Mouse (Mus musculus) layer of hippocampus, postnatal 25 days (tissue): ENCODE results near the gene Ppp4c. TPM values are rescaled to one million over a fixed set of nuclear protein-coding genes. Genes with fewer than 3 reads are reported as not detected.

Source experiments
- DNase-seq, 2 experiments: peaks; one replicate each; pipeline ENCODE4 v3.0.0; 2022; ENCODE audit warnings: mixed read lengths in 2 of 2, low spot score in 1 of 2; ENCODE audit errors: extremely low spot score in 1 of 2
- total RNA-seq, 2 experiments: library from RNA; stranded (reverse); gene quantifications; 2 replicates each; pipeline ENCODE4 v1.2.3; 2021

The Ppp4c gene
- total RNA-seq, 2 experiments from 2014 or later, result 53.3 to 55.0 TPM

DNA sequence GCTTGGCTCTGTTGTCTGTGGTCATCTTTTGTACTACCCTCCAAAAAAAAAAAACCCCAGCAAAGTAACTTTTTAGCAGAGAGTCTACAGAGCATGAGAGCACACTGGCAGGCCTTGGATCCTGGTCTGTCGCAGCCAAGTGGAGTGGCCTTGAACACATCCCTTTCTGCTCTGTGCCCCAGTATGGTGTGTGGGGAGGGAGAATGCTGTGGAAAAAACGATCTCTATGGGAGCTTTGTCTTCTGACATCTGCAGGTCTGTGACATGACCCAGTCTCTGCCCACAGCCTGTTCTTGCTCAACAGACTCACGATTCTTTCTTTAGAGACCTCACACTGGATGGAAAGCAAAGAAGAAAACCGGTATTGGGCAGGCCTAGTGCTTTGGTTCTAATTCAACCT, 31.3 kb downstream of the Ppp4c start:
- no peak for DNase-seq

DNA sequence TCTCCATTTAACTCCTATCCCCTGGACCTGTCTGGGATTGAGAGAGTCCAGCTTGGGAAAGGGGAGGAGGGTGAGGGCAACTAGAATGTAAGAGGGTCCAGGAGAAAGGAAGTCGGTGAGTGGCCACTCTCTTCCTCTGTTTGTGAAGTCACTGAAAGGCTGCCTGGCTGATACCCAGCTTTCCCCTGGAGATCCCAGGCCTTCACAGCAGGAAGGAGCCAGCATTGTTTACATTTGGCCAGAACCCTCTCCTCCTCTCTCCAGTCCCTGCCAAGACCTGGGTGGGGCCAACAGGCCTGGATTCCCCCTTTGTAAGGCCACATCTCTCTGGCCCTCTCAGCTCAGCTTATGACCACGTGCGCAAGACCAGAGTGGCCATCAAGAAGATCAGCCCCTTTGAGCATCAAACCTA, 31.9 kb downstream of the Ppp4c start:
- DNase-seq, result no peak

DNA sequence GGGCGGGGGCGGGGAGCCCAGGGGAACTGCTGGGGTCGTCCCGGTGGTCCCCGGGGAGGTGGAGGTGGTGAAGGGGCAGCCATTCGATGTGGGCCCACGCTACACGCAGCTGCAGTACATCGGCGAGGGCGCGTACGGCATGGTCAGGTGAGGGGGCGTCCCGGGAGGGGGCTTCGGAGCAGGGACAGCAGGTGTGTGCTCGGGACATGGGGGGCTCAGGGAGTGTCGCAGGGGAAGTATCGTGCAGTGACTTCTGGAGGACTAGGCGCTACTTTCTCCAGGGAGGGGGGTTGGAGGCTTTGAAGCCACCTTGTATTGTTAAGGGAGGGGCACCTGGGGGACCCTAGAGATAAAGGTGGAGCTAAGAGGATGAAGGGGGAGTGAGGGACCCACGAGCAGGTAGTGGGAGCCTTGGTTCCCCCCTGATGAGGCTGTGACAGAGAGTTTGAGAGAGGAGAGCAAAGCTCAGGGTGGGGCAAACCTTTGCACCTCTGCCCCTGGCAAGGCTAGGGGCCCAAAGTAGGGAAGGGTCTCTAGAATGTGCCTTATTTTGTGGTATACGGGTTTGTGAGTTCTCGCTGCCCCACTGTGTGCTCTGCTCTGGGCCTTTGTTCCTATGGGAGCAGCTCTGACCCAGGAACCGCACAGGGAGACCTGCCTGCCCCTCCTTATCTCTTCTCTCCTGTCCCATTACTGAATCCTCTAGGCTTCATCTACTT, 32.5 kb downstream of the Ppp4c start:
- DNase-seq, result no peak

DNA sequence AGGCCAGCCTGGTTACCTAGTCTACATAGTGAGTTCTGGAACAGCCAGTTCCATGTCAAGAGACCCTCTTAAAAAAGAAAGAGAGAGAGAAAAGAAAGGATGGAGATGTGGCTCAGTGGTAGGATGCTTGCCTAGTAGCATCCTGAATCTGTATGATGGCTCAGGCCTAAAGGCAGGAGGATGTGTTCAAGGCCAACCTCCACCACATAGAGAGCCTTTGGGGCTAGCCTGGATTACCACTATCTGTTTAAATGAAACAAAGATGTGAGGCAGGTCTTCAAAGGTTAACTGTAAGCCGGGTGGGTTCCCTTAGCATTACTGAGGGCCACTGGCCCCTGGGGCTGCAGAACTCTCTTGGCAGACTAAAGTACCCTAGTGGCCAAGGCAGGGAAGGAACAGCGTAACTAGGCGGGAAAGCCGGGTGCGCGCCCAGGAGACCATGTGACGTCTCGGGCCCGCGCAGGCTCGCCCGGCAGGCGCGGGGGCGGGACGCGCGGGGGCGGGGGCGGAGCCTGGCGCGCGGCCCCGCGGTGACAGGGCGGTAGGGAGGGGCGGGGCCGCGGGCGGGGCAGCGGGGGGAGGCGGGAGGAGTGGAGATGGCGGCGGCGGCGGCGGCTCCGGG, 33.1 kb downstream of the Ppp4c start, which contains the start of gene Mapk3:
Gene Mapk3, plus strand, starts transcription at position 552 of the 622 bp plus-strand sequence.
- peak; percentile 68 to 69 for DNase-seq

DNA sequence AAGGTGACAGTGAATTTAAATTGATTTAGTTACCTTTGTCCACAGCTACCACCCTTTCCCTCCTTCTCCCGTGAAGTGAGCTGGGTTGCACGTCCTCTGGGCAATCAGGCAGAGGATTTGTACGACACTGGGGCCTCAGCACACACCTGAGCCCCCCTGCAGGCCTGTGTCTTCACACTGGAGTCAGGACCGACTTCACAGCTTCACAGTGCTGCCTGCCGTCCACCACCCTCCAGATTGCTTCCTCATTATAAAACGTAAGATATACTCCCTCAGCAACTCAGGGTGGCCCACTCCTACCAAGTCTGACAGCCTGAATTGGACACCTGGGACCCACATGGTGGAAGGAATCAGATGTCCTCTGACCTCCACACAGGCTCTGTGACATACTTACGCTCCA, 33.8 kb downstream of the Ppp4c start:
- no peak for DNase-seq

DNA sequence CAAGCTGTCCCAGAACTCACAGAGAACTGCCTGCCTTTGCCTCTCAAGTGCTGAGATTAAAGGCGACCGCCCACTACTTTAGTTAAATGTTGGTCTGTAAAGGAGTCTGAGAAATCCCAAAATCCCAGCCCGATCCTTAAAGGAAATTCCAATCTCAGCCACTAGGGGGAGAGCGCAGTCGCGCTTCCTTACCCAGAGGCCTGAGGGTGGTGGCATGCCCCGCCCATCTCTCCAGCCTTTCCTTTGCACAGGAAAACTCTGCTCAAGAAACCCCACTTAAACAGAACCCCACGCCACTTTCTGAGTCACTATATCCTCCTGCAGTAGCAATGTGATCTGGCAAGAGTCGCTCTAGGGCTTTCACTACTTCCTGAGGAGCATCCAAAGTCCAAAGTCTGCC, 37.4 kb downstream of the Ppp4c start:
- peak; percentile 51 to 66 for DNase-seq

DNA sequence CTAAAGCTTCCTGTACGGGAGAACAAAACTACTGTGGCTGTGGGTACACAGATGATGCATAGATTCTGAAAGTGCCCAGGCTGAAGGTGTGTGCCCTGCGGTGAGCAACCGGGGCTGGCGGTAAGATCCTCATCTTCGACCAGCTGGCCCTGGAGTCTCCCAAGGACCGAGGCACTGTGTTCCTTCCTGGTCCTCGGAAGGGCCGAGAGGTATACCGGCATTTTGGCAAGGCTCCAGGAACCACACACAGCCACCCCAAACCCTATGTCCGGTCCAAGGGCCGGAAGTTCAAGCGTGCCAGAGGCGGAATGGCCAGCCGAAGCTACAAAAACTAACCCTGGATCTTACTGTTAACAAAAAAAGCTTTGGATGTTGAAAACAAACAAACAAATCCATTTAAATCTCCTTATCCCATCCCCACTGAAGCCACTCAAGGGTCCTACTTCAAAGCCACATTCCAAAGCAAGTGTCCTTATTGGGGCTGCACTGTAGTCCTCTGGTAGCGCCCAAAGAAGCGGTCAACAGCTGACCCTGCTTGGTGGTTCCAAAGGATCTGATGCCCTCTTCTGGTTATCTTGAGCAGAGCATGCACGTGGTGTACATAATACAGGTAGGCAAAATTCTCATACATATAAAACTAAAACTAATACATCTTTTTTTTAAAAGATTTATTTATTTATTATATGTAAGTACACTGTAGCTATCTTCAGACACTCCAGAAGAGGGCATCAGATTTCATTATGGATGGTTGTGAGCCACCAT, 42.5 kb downstream of the Ppp4c start:
- DNase-seq, result no peak

DNA sequence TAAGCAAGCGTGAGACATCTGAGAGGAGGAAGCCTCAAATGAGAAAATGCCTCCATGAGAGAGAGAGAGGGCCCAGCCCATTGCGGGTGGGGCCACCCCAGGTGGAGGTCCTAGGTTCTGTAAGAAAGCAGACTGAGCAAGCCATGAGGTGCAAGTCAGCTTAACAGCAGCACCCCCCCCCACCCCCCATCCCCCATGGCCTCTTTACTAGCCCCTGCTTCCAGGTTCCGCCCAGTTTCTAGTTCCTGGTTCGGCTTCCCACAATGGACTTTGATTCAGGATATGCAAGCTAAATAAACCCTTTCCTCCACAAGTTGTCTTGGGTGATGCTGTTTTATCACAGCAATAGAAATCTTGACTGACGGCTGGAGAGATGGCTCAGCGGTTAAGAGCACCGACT, 43.5 kb downstream of the Ppp4c start:
- DNase-seq, result no peak

DNA sequence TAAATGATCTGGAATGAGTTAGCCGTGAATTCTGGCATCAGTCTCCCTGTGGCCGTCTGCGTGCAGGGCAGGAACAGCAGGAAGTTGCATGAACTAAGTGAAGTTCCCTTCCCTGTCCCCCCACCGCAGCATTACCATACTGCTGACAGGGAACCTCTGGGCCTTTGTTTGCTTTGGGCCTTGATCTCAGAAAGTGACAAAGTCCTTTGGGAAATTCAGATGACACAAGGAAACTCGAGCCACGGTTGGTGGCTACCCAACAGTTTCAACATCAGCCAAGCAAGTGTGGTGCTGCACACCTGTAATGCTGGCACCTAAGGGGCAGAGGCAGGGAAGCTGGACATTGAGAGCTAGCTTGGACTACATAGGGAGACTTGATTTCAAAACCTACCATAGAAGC, 45.5 kb downstream of the Ppp4c start:
- no peak for DNase-seq

DNA sequence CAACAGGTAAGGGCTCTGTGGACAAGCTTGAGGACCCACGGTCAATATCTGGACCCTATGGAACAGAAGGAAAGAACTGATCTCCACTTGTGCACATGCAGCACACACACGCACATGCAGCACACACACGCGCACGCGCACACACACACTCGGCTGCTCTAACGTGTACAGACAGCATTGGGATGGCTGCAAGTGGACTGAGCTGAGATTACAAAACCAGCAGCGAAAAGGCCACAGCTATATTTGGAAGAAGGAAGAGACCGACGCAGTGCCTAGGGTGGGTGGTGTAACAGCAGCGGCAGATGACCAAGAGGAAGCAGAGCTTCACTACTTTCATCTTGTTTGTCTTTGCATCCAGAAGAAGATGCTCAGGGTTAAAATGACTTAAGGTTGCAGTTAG, 46.2 kb downstream of the Ppp4c start:
- no peak for DNase-seq

DNA sequence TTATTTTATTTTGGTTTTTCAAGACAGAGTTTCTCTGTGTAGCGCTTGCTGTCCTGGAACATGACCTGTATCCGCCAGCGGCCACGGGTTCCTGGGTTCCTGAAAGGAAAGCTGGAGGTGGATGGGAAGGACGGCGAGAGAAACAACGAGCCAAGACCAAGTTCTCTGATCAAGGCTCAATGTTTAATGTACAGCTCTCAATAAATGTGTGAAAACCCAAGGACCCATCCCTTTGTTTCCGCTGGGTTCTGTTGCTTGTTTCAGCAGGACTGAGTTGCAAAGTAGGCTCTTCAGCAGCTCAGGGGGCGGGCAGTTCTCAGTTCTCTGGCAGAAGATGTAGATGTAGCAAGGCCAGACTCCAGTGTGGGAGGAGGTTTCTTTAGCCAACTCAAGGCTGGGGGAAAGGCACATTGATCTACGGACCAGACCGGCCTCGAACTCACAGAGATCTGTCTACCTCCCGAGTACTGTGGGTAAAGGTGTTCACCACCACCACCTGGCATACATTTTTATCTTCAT, 50.3 kb downstream of the Ppp4c start:
- no peak for DNase-seq

DNA sequence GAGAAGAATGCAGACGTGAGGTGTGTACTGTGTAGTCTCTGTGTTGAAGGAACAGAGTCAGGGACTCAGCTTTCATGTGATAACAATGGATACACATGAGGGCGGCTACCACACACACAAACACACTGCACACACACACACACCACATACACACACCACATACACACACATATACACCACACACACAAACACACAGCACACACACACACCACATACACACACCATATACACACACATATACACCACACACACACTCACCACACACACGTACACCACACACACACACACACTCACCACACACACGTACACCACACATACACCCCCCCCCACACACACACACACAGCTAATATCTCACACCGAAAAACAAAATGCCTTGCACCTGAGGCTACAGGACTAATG, 50.8 kb downstream of the Ppp4c start:
- DNase-seq, result no peak

DNA sequence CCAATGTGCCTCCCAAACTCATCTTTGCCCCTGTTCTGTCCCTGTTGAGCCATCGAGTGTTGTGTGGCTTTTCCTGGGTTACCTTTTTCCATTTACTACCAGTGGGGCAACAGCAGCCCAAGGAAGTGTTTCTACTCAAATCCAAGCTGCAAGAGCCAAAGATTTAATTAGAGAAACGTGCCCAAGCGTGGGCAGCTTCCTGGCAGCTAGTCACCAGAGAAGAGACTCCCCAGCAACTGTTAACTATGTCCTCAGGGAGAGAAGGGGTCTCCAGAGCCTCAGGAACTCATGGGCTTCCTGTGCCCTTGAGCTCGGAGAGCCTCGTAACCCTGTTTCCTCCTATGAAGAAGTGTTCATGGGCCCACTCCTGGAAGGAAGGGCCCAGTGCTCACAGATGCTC, 51.3 kb downstream of the Ppp4c start:
- no peak for DNase-seq

DNA sequence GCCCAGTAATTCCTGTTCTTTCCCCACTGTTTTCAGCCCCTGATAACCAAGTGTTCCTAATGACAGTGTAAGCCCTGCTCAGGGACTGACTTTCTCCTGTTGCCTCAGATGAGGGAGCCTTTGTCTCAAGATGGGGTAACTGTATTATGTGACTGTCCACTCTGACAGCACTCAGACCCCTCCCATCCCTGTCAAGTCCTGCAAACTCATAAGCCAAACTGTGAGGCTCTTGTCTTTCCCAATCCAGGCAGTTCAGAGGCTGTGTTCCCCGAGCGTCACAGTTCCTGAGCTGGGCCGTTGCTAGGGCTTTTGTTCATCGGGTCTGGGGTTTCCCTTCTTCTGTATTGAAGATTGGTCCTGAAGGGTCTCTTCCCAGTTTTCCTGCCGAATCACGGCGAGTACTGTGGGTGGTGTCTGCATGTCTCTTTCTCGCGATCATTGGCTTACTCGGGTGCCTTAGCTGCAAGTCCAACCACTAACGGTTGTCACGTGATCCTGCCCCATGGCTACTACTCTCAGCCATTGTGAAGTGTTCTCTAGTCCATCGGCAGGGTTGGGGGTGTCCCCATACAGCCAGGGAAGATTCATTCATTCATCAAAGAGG, 52.1 kb downstream of the Ppp4c start:
- no peak for DNase-seq

DNA sequence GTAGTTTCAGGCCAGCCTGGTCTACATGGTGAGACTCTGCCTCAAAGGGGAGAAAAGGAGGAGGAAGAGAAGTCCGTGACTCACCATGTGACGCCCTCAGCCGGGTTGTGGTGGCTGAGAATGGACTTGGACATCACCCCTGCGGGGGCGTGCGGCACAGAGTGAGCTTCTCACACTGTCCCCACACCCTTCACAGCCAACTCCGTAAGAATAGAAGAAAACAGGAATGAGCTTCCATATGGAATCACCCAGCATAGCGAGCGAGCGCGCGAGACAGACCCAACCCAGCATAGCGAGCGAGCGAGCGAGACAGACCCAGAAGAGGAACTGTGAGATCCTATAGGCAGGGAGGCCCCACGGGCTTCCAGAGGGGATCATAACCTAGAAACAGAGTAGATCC, 52.7 kb downstream of the Ppp4c start:
- DNase-seq, result no peak

DNA sequence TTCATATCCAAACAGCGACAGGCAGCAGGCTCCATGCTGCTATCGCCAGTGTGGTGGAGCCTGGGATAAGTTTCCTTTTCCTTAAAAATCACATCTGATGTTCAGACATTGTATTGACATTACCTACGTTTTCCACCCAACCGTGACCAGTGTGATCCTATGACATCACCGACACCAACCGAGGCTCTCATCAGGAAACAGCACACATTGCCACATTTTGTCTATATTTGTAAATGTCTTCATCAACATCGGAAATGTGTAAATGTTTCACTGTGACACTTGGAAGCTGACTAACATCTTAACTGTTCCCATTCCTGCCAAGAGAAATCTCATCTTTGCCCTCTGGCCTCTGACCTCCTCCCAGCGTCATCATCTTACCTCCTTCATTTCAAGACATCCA, 56.2 kb downstream of the Ppp4c start:
- no peak for DNase-seq

Other genes with a start within 250 kb of the Ppp4c start
- gene Eif3c, start 226.1 kb downstream of the Ppp4c start, total RNA-seq, result 100 to 1,000 TPM; 184 to 193 TPM
- 1 to 10 TPM in 1 of 2 experiments, under 1 TPM in 1; 0.28 to 1.1 TPM for gene Apobr, start 207.6 kb downstream of the Ppp4c start, total RNA-seq
- 10 to 100 TPM; 30.3 to 37.4 TPM for gene Cln3, start 206.7 kb downstream of the Ppp4c start, total RNA-seq
- not detected for gene Il27, start 197.6 kb downstream of the Ppp4c start, total RNA-seq
- gene Nupr1, start 161.6 kb downstream of the Ppp4c start, total RNA-seq, result 1 to 10 TPM; 5.8 to 8.6 TPM
- gene Sgf29, start 143.2 kb downstream of the Ppp4c start, total RNA-seq, result 10 to 100 TPM; 30.5 to 35.1 TPM
- 10 to 100 TPM in 1 of 2 experiments, 1 to 10 TPM in 1; 9.5 to 11.1 TPM for gene Sult1a1, start 116.1 kb downstream of the Ppp4c start, total RNA-seq
- 100 to 1,000 TPM; 104 to 112 TPM for gene Bola2, start 97.1 kb downstream of the Ppp4c start, total RNA-seq
- gene Slx1b, start 96.7 kb downstream of the Ppp4c start, total RNA-seq, result 10 to 100 TPM; 16.4 to 19.4 TPM
- gene Coro1a, start 84.7 kb downstream of the Ppp4c start, total RNA-seq, result 100 to 1,000 TPM; 129 to 139 TPM
- 100 to 1,000 TPM; 147 to 168 TPM for gene Mapk3, start 32.9 kb downstream of the Ppp4c start, total RNA-seq
- 1 to 10 TPM; 1.7 to 4.3 TPM for gene Gdpd3, start 26.2 kb downstream of the Ppp4c start, total RNA-seq
- 100 to 1,000 TPM; 268 to 293 TPM for gene Ypel3, start 15.5 kb downstream of the Ppp4c start, total RNA-seq
- gene Tbx6, start 11.0 kb downstream of the Ppp4c start, total RNA-seq, result under 1 TPM; 0.39 to 0.82 TPM
- 10 to 100 TPM; 80.3 to 95.6 TPM for gene Fam57b, start 5.2 kb upstream of the Ppp4c start, total RNA-seq
- gene 4930451I11Rik, start 39.1 kb upstream of the Ppp4c start, total RNA-seq, result not detected
- 10 to 100 TPM; 15.6 to 16.2 TPM for gene Doc2a, start 54.9 kb upstream of the Ppp4c start, total RNA-seq
- gene Hirip3, start 69.5 kb upstream of the Ppp4c start, total RNA-seq, result 10 to 100 TPM; 19.5 to 31.1 TPM
- 10 to 100 TPM; 50.7 to 51.7 TPM for gene Ino80e, start 69.9 kb upstream of the Ppp4c start, total RNA-seq
- gene Taok2, start 92.2 kb upstream of the Ppp4c start, total RNA-seq, result 100 to 1,000 TPM; 150 to 163 TPM
- gene Tmem219, start 130.4 kb upstream of the Ppp4c start, total RNA-seq, result 10 to 100 TPM; 20.2 to 25.5 TPM
- gene Kctd13, start 136.4 kb upstream of the Ppp4c start, total RNA-seq, result 100 to 1,000 TPM; 150 to 160 TPM
- gene Asphd1, start 157.1 kb upstream of the Ppp4c start, total RNA-seq, result 10 to 100 TPM; 33.4 to 36.6 TPM
- 100 to 1,000 TPM; 411 to 438 TPM for gene Sez6l2, start 158.1 kb upstream of the Ppp4c start, total RNA-seq
- gene Cdipt, start 183.4 kb upstream of the Ppp4c start, total RNA-seq, result 100 to 1,000 TPM; 157 to 177 TPM
- not detected for gene Cdiptos, start 183.6 kb upstream of the Ppp4c start, total RNA-seq
- 1 to 10 TPM; 7.0 to 7.4 TPM for gene Mvp, start 222.1 kb upstream of the Ppp4c start, total RNA-seq
- not detected for gene Pagr1b, start 224.0 kb upstream of the Ppp4c start, total RNA-seq
- gene Pagr1a, start 224.9 kb upstream of the Ppp4c start, total RNA-seq, result 10 to 100 TPM; 20.5 to 27.7 TPM
- gene Gm42742, start 228.6 kb upstream of the Ppp4c start, total RNA-seq, result 10 to 100 TPM; 51.0 to 57.8 TPM
- gene Prrt2, start 228.7 kb upstream of the Ppp4c start, total RNA-seq, result 100 to 1,000 TPM; 226 to 235 TPM
- gene Maz, start 234.5 kb upstream of the Ppp4c start, total RNA-seq, result 100 to 1,000 TPM; 272 to 282 TPM
- 1 to 10 TPM; 6.7 to 8.7 TPM for gene Kif22, start 250.0 kb upstream of the Ppp4c start, total RNA-seq